Mouse (Mus musculus): ENCODE results near the gene Chfr. TPM values are rescaled to one million over a fixed set of nuclear protein-coding genes. Genes with fewer than 3 reads are reported as not detected.
A peak's percentile ranks its signal among the peaks of the same experiment; 100 is the strongest.

Chfr gene
- 81.7 and 86.8 TPM in 2 replicates for polyA plus RNA-seq (2015; fragmentation: Nextera tagmentation; extraction: Ambion mirVana)

GRCm38 (mm10) chr5:110135293-110136086 is at the start of gene Chfr:
Chfr (plus strand) TSS chr5:110135842.
- peak within 1 kb of the TSS; percentile 80 for H3K27ac ChIP-seq (ENCODE audit: low read length)
- H3K9me3 ChIP-seq (replicated peaks; ENCODE audit: control insufficient read depth, low read length, poor library complexity, severe bottlenecking), result 0 out of 2 replicates have a peak, but pooled peaks cover under 1% of the 10 kb centered on the region
- H3K9ac ChIP-seq (ENCODE audit: low read depth, low read length), result peak within 1 kb of the TSS; percentile 83
- peak; percentile 99 for ATAC-seq
- H3K4me3 ChIP-seq (ENCODE audit: low read depth, low read length), result peak within 1 kb of the TSS; percentile 74
- 4% methylated on average over 46 of the region's 46 CpGs for WGBS
- H3K4me1 ChIP-seq (ENCODE audit: control insufficient read depth, insufficient read depth, low read length), result peaks cover 14% of the 10 kb centered on the region
- no peaks in the 10 kb centered on the region for H3K27me3 ChIP-seq (ENCODE audit: control insufficient read depth, insufficient read depth, low read depth, low read length)
- H3K36me3 ChIP-seq (ENCODE audit: control insufficient read depth, insufficient read depth, low read length), result peaks cover 4% of the 10 kb centered on the region
- H3K4me2 ChIP-seq (ENCODE audit: low read length), result peak within 1 kb of the TSS; percentile 72

GRCm38 (mm10) chr5:110086161-110086866 is 49.3 kb upstream of the Chfr start:
- H3K4me1 ChIP-seq (ENCODE audit: control insufficient read depth, insufficient read depth, low read length), result no peaks in the 10 kb centered on the region
- H3K27me3 ChIP-seq (ENCODE audit: control insufficient read depth, insufficient read depth, low read depth, low read length), result no peaks in the 10 kb centered on the region
- H3K36me3 ChIP-seq (ENCODE audit: control insufficient read depth, insufficient read depth, low read length), result no peaks in the 10 kb centered on the region
- no peak overlapping the region for H3K27ac ChIP-seq (ENCODE audit: low read length)
- WGBS, result 47% methylated on average over 14 of the region's 14 CpGs
- H3K4me3 ChIP-seq (ENCODE audit: low read depth, low read length), result no peak overlapping the region
- H3K9ac ChIP-seq (ENCODE audit: low read depth, low read length), result no peak overlapping the region
- ATAC-seq, result no peak
- no peak overlapping the region for H3K4me2 ChIP-seq (ENCODE audit: low read length)
- peaks cover 12% of the 10 kb centered on the region; the same call in 1 of the 2 replicates for H3K9me3 ChIP-seq (replicated peaks; ENCODE audit: control insufficient read depth, low read length, poor library complexity, severe bottlenecking)

GRCm38 (mm10) chr5:110091546-110091945 is 44.1 kb upstream of the Chfr start:
- WGBS, result 84% methylated on average over 2 of the region's 2 CpGs
- ATAC-seq, result no peak

GRCm38 (mm10) chr5:110094030-110094846 is 41.4 kb upstream of the Chfr start, which contains the start of gene Gm35315:
Gm35315 (minus strand) TSS chr5:110094420.
- Histone ChIP-seq H3K36me3 (ENCODE audit: control insufficient read depth, insufficient read depth, low read length) (no peaks in the 10 kb centered on the region), H3K9ac (ENCODE audit: low read depth, low read length) (peak within 1 kb of the TSS; percentile 67), H3K4me3 (ENCODE audit: low read depth, low read length) (peak within 1 kb of the TSS; percentile 50), H3K4me1 (ENCODE audit: control insufficient read depth, insufficient read depth, low read length) (0 out of 2 replicates have a peak, but pooled peaks cover 3% of the 10 kb centered on the region), H3K4me2 (ENCODE audit: low read length) (peak within 1 kb of the TSS; percentile 79), H3K27me3 (ENCODE audit: control insufficient read depth, insufficient read depth, low read depth, low read length) (no peaks in the 10 kb centered on the region), H3K9me3 (replicated peaks; ENCODE audit: control insufficient read depth, low read length, poor library complexity, severe bottlenecking) (no peaks in the 10 kb centered on the region), H3K27ac (ENCODE audit: low read length) (peak within 1 kb of the TSS; percentile 55)
- 2% methylated on average over 25 of the region's 25 CpGs for whole genome bisulfite sequencing
- ATAC-seq, result peak; percentile 96

More at GRCm38 (mm10) chr5:110091546-110091945, 44.1 kb upstream of the Chfr start:
- Histone ChIP-seq H3K4me2 (ENCODE audit: low read length) (no peak overlapping the region), H3K27ac (ENCODE audit: low read length) (no peak overlapping the region), H3K36me3 (ENCODE audit: control insufficient read depth, insufficient read depth, low read length) (no peaks in the 10 kb centered on the region), H3K9ac (ENCODE audit: low read depth, low read length) (no peak overlapping the region), H3K4me1 (ENCODE audit: control insufficient read depth, insufficient read depth, low read length) (0 out of 2 replicates have a peak, but pooled peaks cover 3% of the 10 kb centered on the region), H3K4me3 (ENCODE audit: low read depth, low read length) (no peak overlapping the region), H3K9me3 (replicated peaks; ENCODE audit: control insufficient read depth, low read length, poor library complexity, severe bottlenecking) (no peaks in the 10 kb centered on the region), H3K27me3 (ENCODE audit: control insufficient read depth, insufficient read depth, low read depth, low read length) (no peaks in the 10 kb centered on the region)

GRCm38 (mm10) chr5:110094847-110095213 is 40.8 kb upstream of the Chfr start:
- H3K27ac ChIP-seq (ENCODE audit: low read length), result peak overlapping the region; percentile 55
- peak; percentile 34 for ATAC-seq
- H3K9ac ChIP-seq (ENCODE audit: low read depth, low read length), result peak overlapping the region; percentile 67

GRCm38 (mm10) chr5:110098991-110099477 is 36.6 kb upstream of the Chfr start:
- Histone ChIP-seq H3K27me3 (ENCODE audit: control insufficient read depth, insufficient read depth, low read depth, low read length) (no peaks in the 10 kb centered on the region), H3K9ac (ENCODE audit: low read depth, low read length) (no peak overlapping the region), H3K9me3 (replicated peaks; ENCODE audit: control insufficient read depth, low read length, poor library complexity, severe bottlenecking) (no peaks in the 10 kb centered on the region), H3K4me2 (ENCODE audit: low read length) (no peak overlapping the region), H3K4me3 (ENCODE audit: low read depth, low read length) (no peak overlapping the region), H3K4me1 (ENCODE audit: control insufficient read depth, insufficient read depth, low read length) (peaks cover 14% of the 10 kb centered on the region), H3K36me3 (ENCODE audit: control insufficient read depth, insufficient read depth, low read length) (peaks cover 16% of the 10 kb centered on the region), H3K27ac (ENCODE audit: low read length) (no peak overlapping the region)
- WGBS, result 27% methylated on average over 1 of the region's 1 CpGs
- no peak for ATAC-seq

More at GRCm38 (mm10) chr5:110094847-110095213, 40.8 kb upstream of the Chfr start:
- H3K4me1 ChIP-seq (ENCODE audit: control insufficient read depth, insufficient read depth, low read length), result 0 out of 2 replicates have a peak, but pooled peaks cover 3% of the 10 kb centered on the region
- peak overlapping the region; percentile 79 for H3K4me2 ChIP-seq (ENCODE audit: low read length)
- H3K27me3 ChIP-seq (ENCODE audit: control insufficient read depth, insufficient read depth, low read depth, low read length), result no peaks in the 10 kb centered on the region
- H3K4me3 ChIP-seq (ENCODE audit: low read depth, low read length), result peak overlapping the region; percentile 50
- H3K9me3 ChIP-seq (replicated peaks; ENCODE audit: control insufficient read depth, low read length, poor library complexity, severe bottlenecking), result no peaks in the 10 kb centered on the region
- no peaks in the 10 kb centered on the region for H3K36me3 ChIP-seq (ENCODE audit: control insufficient read depth, insufficient read depth, low read length)
- 10% methylated on average over 4 of the region's 4 CpGs for WGBS

- 7% methylated on average over 25 of the region's 25 CpGs for WGBS
- peak; percentile 22; the same call in 1 of the 2 replicates for ATAC-seq
- Histone ChIP-seq H3K4me2 (ENCODE audit: low read length) (peak within 1 kb of the TSS; percentile 72), H3K27me3 (ENCODE audit: control insufficient read depth, insufficient read depth, low read depth, low read length) (no peaks in the 10 kb centered on the region), H3K4me1 (ENCODE audit: control insufficient read depth, insufficient read depth, low read length) (peaks cover 11% of the 10 kb centered on the region), H3K9ac (ENCODE audit: low read depth, low read length) (peak within 1 kb of the TSS; percentile 62), H3K9me3 (replicated peaks; ENCODE audit: control insufficient read depth, low read length, poor library complexity, severe bottlenecking) (no peaks in the 10 kb centered on the region), H3K4me3 (ENCODE audit: low read depth, low read length) (peak within 1 kb of the TSS; percentile 47), H3K36me3 (ENCODE audit: control insufficient read depth, insufficient read depth, low read length) (peaks cover 25% of the 10 kb centered on the region), H3K27ac (ENCODE audit: low read length) (no peak within 1 kb of the TSS)
These were observed 35.7 kb upstream of the Chfr start, which contains the start of gene Plcxd1 for GRCm38 (mm10) chr5:110099656-110100580. Plcxd1 (plus strand) TSS chr5:110099969.
